Mouse (Mus musculus) layer of hippocampus, adult 8-10 months (tissue): Measurements from ENCODE around the gene Rabgap1l. TPM values are rescaled to one million over a fixed set of nuclear protein-coding genes. Genes with fewer than 3 reads are reported as not detected.

Source experiments
- DNase-seq, 2 experiments: peaks; one replicate each; pipeline ENCODE4 v3.0.0; 2022; ENCODE audit warnings: low spot score in 2 of 2
- total RNA-seq, 4 experiments: library from RNA; stranded (reverse); gene quantifications; 2 replicates each; pipeline ENCODE4 v1.2.4; 2022

Rabgap1l gene
- total RNA-seq, 4 experiments from 2014 or later = 230 to 257 (median 248) TPM

DNA sequence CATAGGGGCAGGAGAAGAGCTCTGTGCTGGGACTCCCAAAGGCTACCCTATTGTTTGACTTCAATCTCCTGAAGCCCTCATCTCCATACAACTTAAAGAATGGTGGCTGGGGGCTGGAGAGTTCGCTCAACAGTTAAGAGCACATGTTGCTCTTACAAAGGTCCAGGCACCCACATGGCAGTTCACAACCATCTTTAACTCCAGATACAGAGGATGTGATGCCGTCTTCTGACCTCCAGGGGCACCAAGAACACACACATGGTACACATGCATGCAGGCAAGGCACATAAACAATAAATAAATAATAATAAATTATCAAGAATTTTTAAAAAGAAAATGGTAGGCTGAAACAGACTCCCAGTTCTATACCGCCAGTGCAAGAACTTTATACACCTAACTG lies 3.1 kb downstream of the Rabgap1l start:
- no peak for DNase-seq

GRCm38 (mm10) chr1:160787926-160788325 lies 5.1 kb downstream of the Rabgap1l start:
- no peak for DNase-seq

DNA sequence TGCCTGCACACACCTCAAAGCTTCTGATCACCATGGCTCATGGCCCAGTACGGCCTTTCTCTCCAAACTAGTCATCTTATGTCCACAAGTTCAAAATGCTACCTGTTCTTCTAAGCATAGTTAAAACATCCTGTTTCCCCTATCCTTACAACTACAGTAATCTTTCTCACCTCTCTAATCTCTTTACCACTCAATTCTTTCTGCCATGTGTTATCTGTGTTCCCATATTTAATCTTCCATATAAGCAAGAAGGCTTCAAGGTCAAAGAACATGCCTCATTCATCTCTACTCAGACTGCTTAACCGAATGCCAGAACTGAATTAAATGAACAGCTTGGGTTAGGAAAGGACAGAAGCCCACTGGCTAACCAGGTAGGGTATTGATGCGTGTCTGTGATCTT lies 5.8 kb downstream of the Rabgap1l start:
- DNase-seq = no peak

- DNase-seq = no peak
Measured at GRCm38 (mm10) chr1:160786571-160786970, 6.4 kb downstream of the Rabgap1l start.

DNA sequence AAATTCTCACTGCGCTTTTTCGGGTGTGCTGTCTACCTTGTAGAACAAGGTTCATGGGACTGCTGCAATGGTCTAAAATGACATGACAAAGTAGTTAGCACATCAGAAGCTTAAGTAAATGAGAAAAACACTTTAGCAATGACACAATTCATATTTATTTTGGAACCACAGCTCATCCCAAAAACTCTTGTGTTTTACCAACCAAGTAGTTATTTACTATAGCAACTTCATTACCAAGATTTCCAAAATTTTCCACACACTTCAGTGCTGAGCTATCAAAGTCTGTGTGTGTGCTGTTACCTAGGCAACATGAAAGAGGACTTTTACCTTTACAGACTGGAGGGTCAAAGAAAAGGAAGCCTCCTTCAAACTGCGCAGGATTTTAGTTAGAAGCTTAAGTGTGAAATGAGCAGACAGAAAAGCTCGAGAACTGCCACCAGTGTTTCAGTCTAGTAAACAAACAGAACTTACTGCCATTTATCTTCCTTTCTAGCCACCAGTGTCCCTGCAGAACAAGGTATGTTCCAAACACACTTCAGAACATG lies 7.3 kb downstream of the Rabgap1l start:
- DNase-seq = no peak

DNA sequence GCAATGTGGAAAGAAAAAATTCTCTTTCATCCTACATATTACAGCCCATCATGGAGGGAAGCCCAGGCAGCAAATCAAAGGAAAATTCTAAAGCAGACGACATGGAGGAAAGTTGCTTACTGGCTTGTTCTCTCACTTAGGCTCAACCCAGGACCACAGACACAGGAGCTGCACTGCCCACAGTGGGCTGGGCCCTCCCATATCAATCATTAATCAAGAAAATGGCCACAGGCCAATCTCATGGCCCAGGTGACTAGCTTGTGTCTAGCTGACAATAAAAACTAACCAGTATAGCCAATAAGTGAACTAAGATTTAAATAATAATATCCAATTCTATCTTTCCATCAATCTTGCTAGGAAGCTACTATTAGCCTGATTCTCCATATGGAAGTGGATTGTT lies 8.9 kb downstream of the Rabgap1l start:
- DNase-seq = no peak

DNA sequence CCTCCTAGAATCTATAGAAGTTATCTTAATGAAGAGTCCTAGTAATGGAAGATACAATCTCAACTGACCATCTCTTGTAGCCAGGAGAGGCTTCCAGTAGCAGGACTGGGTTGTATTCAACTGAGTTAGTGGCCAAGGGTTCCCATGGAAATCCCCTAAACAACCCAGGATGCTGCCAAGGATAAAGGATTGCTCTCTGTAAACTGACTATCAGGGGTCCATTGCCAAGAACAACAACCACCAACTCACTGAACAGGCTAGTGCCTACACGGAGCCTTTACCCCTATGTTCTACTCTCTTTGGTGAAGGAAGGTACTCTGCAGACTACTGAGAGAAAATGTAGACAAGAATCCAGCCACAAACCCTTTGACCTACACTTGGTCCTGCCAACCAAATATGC lies 18.8 kb downstream of the Rabgap1l start:
- DNase-seq = no peak

DNA sequence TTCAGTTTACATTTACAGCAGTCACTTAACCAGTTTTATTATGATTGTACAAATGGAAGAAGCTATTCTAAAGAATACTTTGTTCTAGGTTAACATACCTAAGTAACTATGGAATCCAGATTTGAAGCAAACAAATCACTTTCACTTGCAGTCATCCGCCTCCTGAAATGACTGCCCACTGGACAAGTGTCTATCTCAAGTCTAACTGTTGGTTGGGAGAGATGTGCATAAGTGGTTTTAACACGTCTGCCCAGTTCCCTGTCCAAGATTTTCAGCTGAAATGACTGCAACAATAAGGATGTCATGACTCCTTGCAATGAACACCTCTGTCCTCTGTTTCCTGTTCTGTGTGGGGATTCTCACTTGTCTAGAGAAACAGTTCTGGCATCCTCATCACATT lies 27.4 kb downstream of the Rabgap1l start:
- no peak for DNase-seq

DNA sequence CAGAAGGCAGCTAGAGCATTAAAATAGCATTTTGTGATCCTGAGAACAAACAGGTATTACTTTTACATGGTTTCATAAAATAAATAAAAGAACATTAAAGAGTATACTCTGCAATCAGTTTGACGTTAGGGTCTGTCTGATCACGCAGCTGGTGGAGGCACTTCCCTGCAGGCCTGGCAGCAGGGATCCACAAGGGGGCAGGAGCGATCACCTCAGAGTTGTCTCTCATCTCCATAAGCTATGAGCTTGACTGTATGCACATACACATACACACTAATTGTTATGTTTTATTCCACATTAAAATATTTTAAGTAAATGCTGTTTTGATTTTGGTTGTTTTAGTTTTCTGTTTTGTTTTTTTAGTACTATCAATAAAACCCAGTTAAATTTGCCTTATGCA lies 34.8 kb downstream of the Rabgap1l start:
- no peak for DNase-seq

DNA sequence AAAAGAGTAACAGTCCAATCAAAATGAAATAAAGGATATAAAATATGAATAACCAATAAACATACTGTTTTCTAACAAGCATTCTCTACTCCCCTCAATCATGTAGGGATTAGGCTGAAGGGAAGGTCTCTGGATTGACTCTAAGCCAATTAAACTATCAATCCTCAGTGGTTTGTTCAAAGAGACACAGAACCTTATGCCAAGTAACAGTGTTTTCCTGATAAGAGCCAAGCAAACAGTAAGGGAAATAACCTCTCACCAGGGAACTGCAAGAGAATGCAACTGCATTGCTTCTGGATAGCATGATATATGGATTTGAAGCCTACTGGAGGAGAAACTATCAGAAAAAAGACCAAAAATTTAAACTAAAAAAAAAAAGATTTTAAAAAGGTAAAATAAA lies 37.7 kb downstream of the Rabgap1l start:
- no peak for DNase-seq

GRCm38 (mm10) chr1:160750629-160751028 lies 42.4 kb downstream of the Rabgap1l start:
- DNase-seq = no peak

GRCm38 (mm10) chr1:160746786-160747185 lies 46.2 kb downstream of the Rabgap1l start:
- no peak for DNase-seq

- no peak for DNase-seq
Measured at GRCm38 (mm10) chr1:160745238-160745930, 47.6 kb downstream of the Rabgap1l start.

GRCm38 (mm10) chr1:160744009-160744408 lies 49.0 kb downstream of the Rabgap1l start:
- no peak for DNase-seq

DNA sequence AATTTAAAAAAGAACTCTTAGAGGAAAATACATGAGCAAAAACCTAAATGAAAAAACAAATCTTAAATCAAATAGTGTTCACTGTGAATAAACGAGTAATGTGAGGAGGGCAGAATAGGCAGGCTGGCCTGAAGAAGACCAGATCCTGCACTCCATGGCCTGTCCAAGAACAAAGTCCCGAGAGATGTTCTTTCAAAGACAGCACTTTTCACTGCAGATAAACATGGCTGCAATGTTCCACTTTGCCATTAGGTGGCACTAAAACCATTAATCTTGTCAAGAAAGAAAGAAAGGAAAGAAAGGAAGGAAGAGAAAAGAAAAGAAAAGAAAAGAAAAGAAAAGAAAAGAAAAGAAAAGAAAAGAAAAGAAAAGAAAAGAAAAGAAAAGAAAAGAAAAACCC lies 49.8 kb downstream of the Rabgap1l start:
- DNase-seq = peak in 1 of 2 experiments; percentile 58

DNA sequence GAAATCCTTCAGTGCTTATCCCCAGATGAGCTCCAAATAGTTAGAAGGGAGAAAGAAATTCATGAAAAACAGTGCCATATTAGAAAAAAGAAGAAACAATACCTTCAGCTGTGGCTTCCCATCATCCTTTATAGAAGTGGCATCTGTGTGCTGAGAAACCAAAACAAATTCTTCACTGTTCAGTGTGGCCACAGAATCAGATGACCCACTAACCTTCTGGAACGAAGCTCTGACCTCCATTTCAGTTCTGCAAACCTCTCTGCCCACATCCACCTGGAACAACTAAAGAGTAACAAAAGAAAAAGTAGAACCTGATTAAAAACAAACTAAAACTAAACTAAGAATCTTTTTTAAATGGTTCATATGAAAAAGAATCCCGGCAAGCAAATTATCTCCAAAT lies 52.4 kb downstream of the Rabgap1l start:
- DNase-seq = no peak

DNA sequence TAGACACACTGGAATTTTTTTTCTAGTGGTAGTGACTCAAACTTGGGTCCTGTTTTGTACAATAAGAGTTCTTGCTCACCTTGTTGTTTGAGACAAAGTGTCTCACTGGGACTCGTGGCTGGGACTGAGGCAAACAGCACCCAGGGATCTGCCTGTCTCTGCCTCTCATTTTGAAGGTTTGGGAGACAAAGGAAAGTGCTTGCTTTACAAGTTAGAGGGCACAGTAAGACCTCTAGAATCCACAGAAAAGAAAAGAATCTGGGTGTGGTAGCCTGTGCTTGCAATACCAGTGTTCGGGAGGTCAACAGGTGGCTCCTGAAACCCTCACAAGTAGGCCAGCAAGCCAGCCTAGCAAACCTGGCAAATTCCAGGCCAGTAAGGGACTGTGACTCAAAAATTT lies 58.3 kb downstream of the Rabgap1l start:
- no peak for DNase-seq

DNA sequence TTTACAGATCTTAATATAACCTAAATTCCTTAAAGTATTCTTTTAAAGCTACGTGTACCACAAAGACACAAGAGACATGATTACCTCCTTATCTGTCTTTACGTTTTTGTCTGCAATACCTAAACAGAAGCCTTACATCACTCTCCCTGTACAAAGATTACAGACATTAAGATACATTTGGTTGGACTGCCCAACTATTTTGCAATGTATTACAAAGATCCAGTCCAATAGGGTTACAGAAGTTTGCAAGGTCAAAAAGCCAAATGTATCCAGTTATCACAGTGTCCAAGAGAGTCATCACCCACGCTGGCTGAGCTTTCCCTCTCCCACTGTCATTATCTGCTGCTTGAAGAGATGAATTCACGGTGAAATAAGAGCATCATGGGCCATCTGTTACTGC lies 63.1 kb downstream of the Rabgap1l start:
- no peak for DNase-seq

- DNase-seq = no peak
Measured at GRCm38 (mm10) chr1:160717742-160718141, 75.3 kb downstream of the Rabgap1l start.

DNA sequence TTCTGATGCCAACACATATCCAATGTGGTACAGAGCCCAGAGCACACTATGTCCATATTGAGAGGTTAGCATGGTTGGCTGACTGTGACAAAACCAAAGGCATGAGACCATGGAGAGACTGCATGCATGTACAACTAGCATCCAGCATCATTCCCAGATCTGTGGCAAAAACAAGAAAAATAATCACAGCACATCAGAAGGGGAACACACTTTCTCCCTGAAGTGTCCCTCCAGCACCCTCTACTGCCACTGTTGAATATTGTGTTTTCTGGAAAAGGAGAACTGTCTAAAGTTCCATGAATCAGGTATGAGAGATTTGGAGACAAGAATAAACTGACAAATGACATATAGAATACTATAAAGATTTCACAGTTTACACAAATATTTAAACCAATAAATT lies 78.3 kb downstream of the Rabgap1l start:
- no peak for DNase-seq

DNA sequence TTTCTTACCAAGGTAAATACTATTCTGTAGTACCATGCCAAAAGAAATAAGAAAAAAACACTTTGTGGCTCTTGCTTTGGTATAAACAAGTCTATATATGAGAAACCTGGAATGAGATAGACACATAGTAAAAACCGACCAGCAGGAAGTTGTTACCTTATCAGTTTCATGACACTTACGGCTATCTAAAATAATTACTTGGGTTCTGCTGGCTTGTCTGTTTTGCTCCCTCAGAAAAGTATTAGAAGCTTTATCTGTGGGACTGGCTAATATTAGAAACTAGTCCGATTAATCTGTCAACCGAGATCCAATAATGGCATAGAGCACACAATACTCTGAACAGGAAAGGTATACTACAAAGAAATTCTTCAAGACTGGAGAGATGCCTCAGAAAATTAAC lies 79.1 kb downstream of the Rabgap1l start:
- no peak for DNase-seq

DNA sequence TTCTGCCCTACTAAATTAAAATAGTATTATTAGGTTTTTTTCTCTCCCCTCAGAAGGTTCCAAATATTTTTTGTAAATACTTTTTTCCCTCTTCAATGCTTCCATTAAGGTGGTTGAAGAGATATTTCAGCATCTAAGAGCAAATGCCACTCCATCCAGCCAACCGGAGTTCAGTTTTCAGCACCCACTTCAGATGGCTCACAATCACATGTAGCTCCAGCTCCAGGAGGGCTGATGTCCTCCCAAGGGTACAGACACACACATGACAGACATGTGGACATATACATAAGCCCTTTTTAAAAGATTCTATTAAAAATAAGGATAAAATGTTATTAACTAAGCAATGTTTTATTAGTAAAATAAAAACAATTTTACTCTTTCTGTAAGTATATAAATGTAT lies 79.6 kb downstream of the Rabgap1l start:
- DNase-seq = no peak

DNA sequence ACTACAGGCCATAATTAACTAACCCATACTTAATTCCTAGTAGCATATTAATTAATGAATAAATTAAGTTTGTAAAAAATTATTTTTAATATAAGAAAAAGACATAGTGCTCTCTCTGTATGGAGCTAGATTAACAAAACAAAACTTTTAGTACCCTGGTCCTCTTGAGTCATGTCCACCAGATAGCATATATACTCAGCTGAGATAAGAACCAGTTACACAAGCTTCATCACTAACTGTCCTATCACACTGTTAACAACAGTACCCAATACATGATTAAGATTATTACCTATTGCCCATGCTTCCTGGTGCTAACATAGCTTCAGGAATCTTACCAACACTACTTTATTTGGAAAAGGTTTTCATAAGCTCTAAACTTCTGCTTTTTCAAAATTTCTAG lies 82.5 kb downstream of the Rabgap1l start:
- no peak for DNase-seq

DNA sequence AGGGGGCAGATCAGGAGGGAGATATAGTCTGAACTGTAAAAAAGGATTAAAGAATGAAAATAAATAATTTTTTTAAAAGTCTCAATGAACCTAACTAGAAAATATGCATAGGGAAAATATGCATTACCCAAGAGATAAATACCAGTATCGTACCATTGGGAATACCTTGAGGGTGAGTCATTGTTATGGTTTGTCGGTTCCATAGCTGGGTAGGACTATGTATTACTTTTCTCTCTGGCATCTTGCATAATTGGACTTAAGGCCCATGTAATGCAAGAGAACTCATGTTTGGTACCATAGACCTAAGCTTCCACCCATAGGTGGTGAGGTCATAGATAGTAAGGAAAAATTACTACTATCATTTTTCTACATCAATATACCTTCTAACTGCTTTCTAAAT lies 88.4 kb downstream of the Rabgap1l start:
- no peak for DNase-seq
